Mouse (Mus musculus) embryonic fibroblast, embryonic 13.5 days (primary cell): ENCODE results near the gene Bmpr1a.

ENCODE experiments used
- CTCF ChIP-seq: IDR thresholded peaks from 2 replicates; pipeline ENCODE4 v1.5.1; 2011; ENCODE audit warnings: mild to moderate bottlenecking, control low read depth, low read length, moderate library complexity, borderline replicate concordance; ENCODE audit not compliant: insufficient read depth
- POLR2A ChIP-seq: IDR thresholded peaks from 2 replicates; pipeline ENCODE4 v1.6.1; 2011; ENCODE audit warnings: low read depth, mild to moderate bottlenecking, control low read depth, low read length, moderate library complexity

- no peak for TF ChIP-seq POLR2A
- TF ChIP-seq CTCF: no peak
Measured at GRCm38 (mm10) chr14:34403424-34403823, 99.7 kb downstream of the Bmpr1a start.
